Mouse (Mus musculus): ENCODE measurements around the gene Stk4.

Stk4 gene

GRCm38 (mm10) chr2:164173394-164173793 is 103.3 kb downstream of the Stk4 start:
- in situ Hi-C loops (cut with MseI, MboI) = no loop called here

- in situ Hi-C loops (cut with MseI, MboI) = loop anchor here in 1 of 2 experiments (5.0 kb wide), 1 partner anchor 73 kb away; no protein-coding TSS in a partner anchor
Observed at GRCm38 (mm10) chr2:164174649-164175395, 104.7 kb downstream of the Stk4 start.

- in situ Hi-C loops (cut with MseI, MboI) = loop anchor here in 1 of 2 experiments (5.0 kb wide), 1 partner anchor 74 kb away; no protein-coding TSS in a partner anchor
Observed at GRCm38 (mm10) chr2:164175850-164176249, 105.7 kb downstream of the Stk4 start.

GRCm38 (mm10) chr2:164177831-164178230 is 107.7 kb downstream of the Stk4 start:
- in situ Hi-C loops (cut with MseI, MboI) = loop anchor here in 1 of 2 experiments (5.0 kb wide), 1 partner anchor 76 kb away; no protein-coding TSS in a partner anchor

- in situ Hi-C loops (cut with MseI, MboI) = no loop called here
Observed at GRCm38 (mm10) chr2:164180124-164180523, 110.0 kb downstream of the Stk4 start.

- in situ Hi-C loops (cut with MseI, MboI) = no loop called here
Observed at GRCm38 (mm10) chr2:164180770-164181169, 110.6 kb downstream of the Stk4 start.

GRCm38 (mm10) chr2:164182692-164183255 is 112.7 kb downstream of the Stk4 start, which contains the start of gene Wfdc5:
Wfdc5 (minus strand) TSS chr2:164182742.
- in situ Hi-C loops (cut with MseI, MboI) = no loop called here

GRCm38 (mm10) chr2:164183340-164183739 is 113.2 kb downstream of the Stk4 start:
- in situ Hi-C loops (cut with MseI, MboI) = no loop called here

- in situ Hi-C loops (cut with MseI, MboI) = no loop called here
Observed at GRCm38 (mm10) chr2:164184145-164184719, 114.1 kb downstream of the Stk4 start.

- in situ Hi-C loops (cut with MseI, MboI) = no loop called here
Observed at GRCm38 (mm10) chr2:164188722-164189121, 118.6 kb downstream of the Stk4 start.

- in situ Hi-C loops (cut with MseI, MboI) = no loop called here
Observed at GRCm38 (mm10) chr2:164190576-164190975, 120.5 kb downstream of the Stk4 start, which contains the start of gene Wfdc12. Wfdc12 (minus strand) TSS chr2:164190608.

GRCm38 (mm10) chr2:164192279-164192678 is 122.2 kb downstream of the Stk4 start:
- in situ Hi-C loops (cut with MseI, MboI) = no loop called here

- in situ Hi-C loops (cut with MseI, MboI) = no loop called here
Observed at GRCm38 (mm10) chr2:164194959-164195630, 125.0 kb downstream of the Stk4 start.

- in situ Hi-C loops (cut with MseI, MboI) = no loop called here
Observed at GRCm38 (mm10) chr2:164195971-164196699, 126.0 kb downstream of the Stk4 start.

GRCm38 (mm10) chr2:164196700-164196990 is 126.5 kb downstream of the Stk4 start:
- in situ Hi-C loops (cut with MseI, MboI) = no loop called here

- in situ Hi-C loops (cut with MseI, MboI) = no loop called here
Observed at GRCm38 (mm10) chr2:164199626-164200327, 129.7 kb downstream of the Stk4 start, which contains the start of gene Wfdc15a. Wfdc15a (minus strand) TSS chr2:164200130.
